ENCODE assay signal across 9 mouse cellular contexts in the genomic region with DNA sequence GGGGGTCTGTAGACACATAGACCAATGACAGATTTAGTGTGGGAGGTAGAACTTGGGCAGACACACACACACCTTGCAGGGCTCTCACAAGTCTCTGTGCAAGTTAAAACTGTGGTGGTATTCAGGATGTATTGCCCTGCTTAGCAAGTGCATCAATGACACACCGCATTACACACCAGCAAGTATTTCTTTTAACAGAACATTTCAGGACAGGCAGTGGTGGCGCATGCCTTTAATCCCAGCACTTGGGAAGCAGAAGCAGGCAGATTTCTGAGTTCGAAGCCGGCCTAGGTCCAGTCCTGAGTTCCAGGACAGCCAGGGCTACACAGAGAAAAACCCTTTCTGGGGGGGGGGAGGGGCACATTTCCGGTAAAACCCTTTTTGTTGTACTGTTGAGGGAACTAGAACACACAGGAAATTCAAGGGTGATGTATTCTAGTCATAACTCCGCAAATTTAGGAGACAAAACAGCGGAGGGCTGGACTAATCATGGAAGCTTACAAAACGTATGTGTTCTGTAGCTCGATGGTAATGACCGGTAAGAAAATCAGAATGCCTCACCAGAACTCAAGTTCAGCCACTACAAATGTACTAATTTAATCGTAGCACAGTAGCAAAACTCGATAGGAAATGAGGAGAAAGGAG. TPM values are rescaled to one million over a fixed set of nuclear protein-coding genes. Genes with fewer than 3 reads are reported as not detected.
DNase-seq lines count a peak whose midpoint lies in the region; ATAC-seq lines count a peak whose summit lies in the region.
"Had no signal": no experiment of that assay in that cellular context is flagged by ENCODE, and none has a peak within 500 bp of the region (broad histone marks: within the 10 kb centered on the region; RNA-seq: fewer than 3 reads in every experiment).

No protein-coding gene starts in this region.

- no peaks in the 10 kb centered on the region; the same call in 1 of the 2 replicates for H3K9me3 ChIP-seq in forebrain, embryonic 11.5 days (ENCODE audit: control insufficient read depth, low read length)
- H3K9me3 ChIP-seq in liver, embryonic 12.5 days (replicated peaks) = peaks cover 15% of the 10 kb centered on the region

- peak overlapping the region; percentile 60 for H3K9ac ChIP-seq in forebrain, embryonic 11.5 days (ENCODE audit: low read length)
- H3K9ac ChIP-seq in liver, embryonic 12.5 days = peak overlapping the region; percentile 73

- peaks cover 7% of the 10 kb centered on the region; the same call in 1 of the 2 replicates for H3K36me3 ChIP-seq in forebrain, embryonic 11.5 days (ENCODE audit: control insufficient read depth, insufficient read depth, low read length)
- peaks cover 29% of the 10 kb centered on the region for H3K36me3 ChIP-seq in liver, embryonic 12.5 days

- H3K27me3 ChIP-seq in forebrain, embryonic 11.5 days (ENCODE audit: control insufficient read depth, insufficient read depth, low read length) = no peaks in the 10 kb centered on the region
- H3K27me3 ChIP-seq in liver, embryonic 12.5 days (replicated peaks) = no peaks in the 10 kb centered on the region

- WGBS in forebrain, embryonic 11.5 days = 84% methylated on average over 12 of the region's 12 CpGs
- 60% methylated on average over 12 of the region's 12 CpGs for whole genome bisulfite sequencing in liver, embryonic 12.5 days (ENCODE audit: insufficient replicate concordance)

- intact Hi-C loops in left cerebral cortex, postnatal 25 days (cut with DNase I) = no loop called here

- peak; percentile 73 for DNase-seq in heart, adult 11 months
- DNase-seq in heart, adult 9 months (ENCODE audit: low spot score in 2 of 2) = no peak
- peak; percentile 51 for DNase-seq in 416B (ENCODE audit: low read depth)
- no peak for DNase-seq in forebrain, embryonic 11.5 days (ENCODE audit: low spot score)
- DNase-seq in left cerebral cortex, postnatal 25 days (ENCODE audit: low spot score in 2 of 2) = no peak
- DNase-seq in gastrocnemius, postnatal 10 days = no peak
- DNase-seq in frontal cortex, adult 2 months (ENCODE audit: extremely low spot score in 1 of 2, low spot score in 1 of 2) = no peak

- peak overlapping the region; percentile 58; the same call in 1 of the 2 replicates for H3K27ac ChIP-seq in forebrain, embryonic 11.5 days (ENCODE audit: low read depth, low read length)
- peak overlapping the region; percentile 92 for H3K27ac ChIP-seq in liver, embryonic 12.5 days

- H3K4me2 ChIP-seq in forebrain, embryonic 11.5 days (ENCODE audit: low read depth, low read length, severe bottlenecking) = peak overlapping the region; percentile 64
- peak overlapping the region; percentile 88 for H3K4me2 ChIP-seq in liver, embryonic 12.5 days

- peak overlapping the region; percentile 70 for H3K4me3 ChIP-seq in forebrain, embryonic 11.5 days (ENCODE audit: low read depth, low read length)
- H3K4me3 ChIP-seq in liver, embryonic 12.5 days = peak overlapping the region; percentile 80

- ATAC-seq in forebrain, embryonic 11.5 days (replicated peaks; ENCODE audit: low FRiP score) = no peak
- no peak for ATAC-seq in liver, embryonic 12.5 days

- H3K4me1 ChIP-seq in forebrain, embryonic 11.5 days (replicated peaks; ENCODE audit: control insufficient read depth, insufficient read depth, low read length) = peaks cover 4% of the 10 kb centered on the region; the same call in 1 of the 2 replicates
- H3K4me1 ChIP-seq in liver, embryonic 12.5 days = peaks cover 33% of the 10 kb centered on the region

RNA-seq across cellular contexts. Expression of a gene that starts 1.0 kb away (rescaled TPM):
- 510 and 536 TPM in 2 replicates for polyA plus RNA-seq in forebrain, embryonic 11.5 days (2014; fragmentation: Nextera tagmentation; extraction: Ambion mirVana)
- 334 and 384 TPM in 2 replicates for polyA plus RNA-seq in liver, embryonic 12.5 days (2016; fragmentation: Nextera tagmentation; extraction: Ambion mirVana)
- total RNA-seq in left cerebral cortex, postnatal 25 days (2021) = 100 to 1,000 TPM; 132 to 133 TPM
- 100 to 1,000 TPM; 118 to 123 TPM for total RNA-seq in gastrocnemius, postnatal 10 days (2021)
- polyA plus RNA-seq in frontal cortex, adult 2 months (2012; rRNA removed) = 182 and 193 TPM in 2 replicates

RNA-seq across cellular contexts. Expression of a gene that starts 57.0 kb away (rescaled TPM):
- polyA plus RNA-seq in forebrain, embryonic 11.5 days (2014; fragmentation: Nextera tagmentation; extraction: Ambion mirVana) = 1.5 and 3.4 TPM in 2 replicates
- 1.2 and 1.3 TPM in 2 replicates for polyA plus RNA-seq in liver, embryonic 12.5 days (2016; fragmentation: Nextera tagmentation; extraction: Ambion mirVana)
- total RNA-seq in left cerebral cortex, postnatal 25 days (2021) = not detected
- not detected for total RNA-seq in gastrocnemius, postnatal 10 days (2021)
- polyA plus RNA-seq in frontal cortex, adult 2 months (2012; rRNA removed) = 0.10 TPM in 1 of 2 replicates, not detected in the other
- polyA plus RNA-seq: large intestine, adult 2 months had no signal

Comparison
In these comparisons a context has a peak if more than half of its experiments do, and no peak if none do; other contexts are left out.
1. DNase-seq: peak in heart, adult 11 months (single experiment) and 416B (single experiment); none in heart, adult 9 months (0 of 2), forebrain, embryonic 11.5 days (single experiment), left cerebral cortex, postnatal 25 days (0 of 2), gastrocnemius, postnatal 10 days (single experiment) and frontal cortex, adult 2 months (0 of 2).